Comparison of ENCODE assay signal across 8 mouse cellular contexts in genomic region chr4:101263968-101264740, GRCm38 (mm10). TPM values are rescaled to one million over a fixed set of nuclear protein-coding genes. Genes with fewer than 3 reads are reported as not detected.
A peak's percentile ranks its signal among the peaks of the same experiment; 100 is the strongest.
DNase-seq lines count a peak whose midpoint lies in the region; ATAC-seq and TF ChIP-seq lines count a peak whose summit lies in the region.

No protein-coding gene starts in this region.

- H3K4me1 ChIP-seq in heart, embryonic 12.5 days (replicated peaks): peaks cover 12% of the 10 kb centered on the region
- peaks cover under 1 to 41% of the 10 kb centered on the region in 2 experiments; a peak in 3 of 4 replicates for H3K4me1 ChIP-seq in CH12.LX (ENCODE audit: control insufficient read depth in 1 of 2, insufficient read depth in 2 of 2)
- H3K4me1 ChIP-seq in brown adipose tissue, adult 24 weeks (ENCODE audit: control insufficient read depth, insufficient read depth, insufficient read length, low read length): peaks cover 17% of the 10 kb centered on the region
- H3K4me1 ChIP-seq in hindbrain, embryonic 13.5 days (replicated peaks): peaks cover 8% of the 10 kb centered on the region; the same call in 1 of the 2 replicates
- peaks cover 9% of the 10 kb centered on the region; the same call in 1 of the 2 replicates for H3K4me1 ChIP-seq in stomach, embryonic 14.5 days (ENCODE audit: control insufficient read depth, insufficient read depth, low read length)

- 6% methylated on average over 26 of the region's 26 CpGs for WGBS in heart, embryonic 12.5 days
- 9% methylated on average over 26 of the region's 26 CpGs for WGBS in hindbrain, embryonic 13.5 days
- WGBS in stomach, embryonic 14.5 days: 7% methylated on average over 26 of the region's 26 CpGs

- H3K27me3 ChIP-seq in heart, embryonic 12.5 days (replicated peaks): no peaks in the 10 kb centered on the region
- H3K27me3 ChIP-seq in CH12.LX (replicated peaks): no peaks in the 10 kb centered on the region
- H3K27me3 ChIP-seq in hindbrain, embryonic 13.5 days: no peaks in the 10 kb centered on the region
- no peaks in the 10 kb centered on the region for H3K27me3 ChIP-seq in stomach, embryonic 14.5 days (ENCODE audit: control insufficient read depth, insufficient read depth, low read length)

- dilution Hi-C loops in CH12.LX (cut with MboI; ENCODE audit: extremely low pct_ligation_motif_present, extremely low pct_unique_long_range_greater_than_20kb, low sequenced_read_pairs): no loop called here

- TF ChIP-seq POLR2A in CH12.LX (IDR thresholded peaks at IDR 0.05; ENCODE audit: low read depth, low read length): no peak

- no peak for TF ChIP-seq RAD21 in CH12.LX (IDR thresholded peaks at IDR 0.05; ENCODE audit: low read depth, low read length)

- peaks cover 12% of the 10 kb centered on the region for H3K79me2 ChIP-seq in CH12.LX (replicated peaks; ENCODE audit: control insufficient read depth, extremely low read depth, insufficient read depth, poor library complexity, severe bottlenecking)

- 0 out of 2 replicates have a peak, but pooled peaks have one; percentile 23 for ATAC-seq in heart, embryonic 12.5 days (ENCODE audit: insufficient number of reproducible peaks, low FRiP score)
- peak; percentile 31 for ATAC-seq in hindbrain, embryonic 13.5 days (ENCODE audit: low FRiP score)
- peak; percentile 8; the same call in 1 of the 2 replicates for ATAC-seq in megakaryocyte, adult 5-6 weeks (ENCODE audit: poor library complexity, severe bottlenecking)
- no peak for ATAC-seq in stomach, embryonic 14.5 days (ENCODE audit: insufficient number of reproducible peaks, insufficient read depth, low FRiP score, low read depth)

- H3K27ac ChIP-seq in heart, embryonic 12.5 days (ENCODE audit: poor library complexity, severe bottlenecking): peak overlapping the region; percentile 82
- H3K27ac ChIP-seq in CH12.LX (ENCODE audit: insufficient read depth, low read depth): no peak overlapping the region
- peak overlapping the region; percentile 68 for H3K27ac ChIP-seq in brown adipose tissue, adult 24 weeks (replicated peaks; ENCODE audit: low read depth, low read length)
- H3K27ac ChIP-seq in hindbrain, embryonic 13.5 days: peak overlapping the region; percentile 79
- peak overlapping the region; percentile 91 for H3K27ac ChIP-seq in stomach, embryonic 14.5 days (ENCODE audit: low read length)

- TF ChIP-seq EP300 in CH12.LX (IDR thresholded peaks at IDR 0.05; ENCODE audit: low read length): no peak

- in situ Hi-C loops in CH12.LX (cut with MboI; ENCODE audit: low pct_ligation_motif_present, low pct_unique_long_range_greater_than_20kb, low sequenced_read_pairs): no loop called here

- no peak for DNase-seq in heart, postnatal 4 days
- DNase-seq in CH12.LX (ENCODE audit: extremely low read depth): no peak
- DNase-seq in layer of hippocampus, adult 9-11 months: no peak

- peak overlapping the region; percentile 72 for H3K4me3 ChIP-seq in heart, embryonic 12.5 days
- H3K4me3 ChIP-seq in CH12.LX (replicated peaks in 1 of 3; ENCODE audit: low read depth in 2 of 3, low read length in 2 of 3, poor library complexity in 1 of 3): peak overlapping the region; percentile 77 to 97 (median 85)
- peak overlapping the region; percentile 84 for H3K4me3 ChIP-seq in brown adipose tissue, adult 24 weeks (ENCODE audit: insufficient read depth, low read depth, low read length)
- peak overlapping the region; percentile 92 for H3K4me3 ChIP-seq in hindbrain, embryonic 13.5 days
- peak overlapping the region; percentile 87 for H3K4me3 ChIP-seq in stomach, embryonic 14.5 days (ENCODE audit: low read depth, low read length)

- H3K4me2 ChIP-seq in heart, embryonic 12.5 days: peak overlapping the region; percentile 81
- H3K4me2 ChIP-seq in CH12.LX (ENCODE audit: insufficient read depth, low read depth, poor library complexity, severe bottlenecking): peak overlapping the region; percentile 85
- H3K4me2 ChIP-seq in hindbrain, embryonic 13.5 days: peak overlapping the region; percentile 77
- H3K4me2 ChIP-seq in stomach, embryonic 14.5 days (replicated peaks; ENCODE audit: low read depth, low read length): peak overlapping the region; percentile 71

- no peaks in the 10 kb centered on the region for H3K36me3 ChIP-seq in heart, embryonic 12.5 days
- H3K36me3 ChIP-seq in CH12.LX (replicated peaks in 1 of 2; ENCODE audit: control insufficient read depth in 1 of 2, insufficient read depth in 1 of 2, low read length in 1 of 2): peaks cover 0 to 7% of the 10 kb centered on the region in 2 experiments
- H3K36me3 ChIP-seq in hindbrain, embryonic 13.5 days: no peaks in the 10 kb centered on the region
- H3K36me3 ChIP-seq in stomach, embryonic 14.5 days (ENCODE audit: control insufficient read depth, insufficient read depth, low read length): no peaks in the 10 kb centered on the region

- no peaks in the 10 kb centered on the region for H3K9me3 ChIP-seq in heart, embryonic 12.5 days (replicated peaks)
- no peaks in the 10 kb centered on the region for H3K9me3 ChIP-seq in CH12.LX (replicated peaks; ENCODE audit: low read length)
- no peaks in the 10 kb centered on the region for H3K9me3 ChIP-seq in hindbrain, embryonic 13.5 days
- no peaks in the 10 kb centered on the region for H3K9me3 ChIP-seq in stomach, embryonic 14.5 days (ENCODE audit: control insufficient read depth, low read depth, low read length)

- H3K9ac ChIP-seq in heart, embryonic 12.5 days: peak overlapping the region; percentile 91
- H3K9ac ChIP-seq in CH12.LX (ENCODE audit: insufficient read depth, low read depth): peak overlapping the region; percentile 78
- peak overlapping the region; percentile 94 for H3K9ac ChIP-seq in hindbrain, embryonic 13.5 days
- peak overlapping the region; percentile 94 for H3K9ac ChIP-seq in stomach, embryonic 14.5 days (replicated peaks; ENCODE audit: low read depth, low read length)

- no peak for TF ChIP-seq CTCF in CH12.LX (conservative IDR thresholded peaks at IDR 0.05 in 1 of 2, IDR thresholded peaks at IDR 0.05 in 1 of 2; ENCODE audit: low read depth in 2 of 2, low read length in 2 of 2)

TF ChIP-seq in CH12.LX, 34 proteins besides CTCF, POLR2A, EP300 and RAD21:
- TF ChIP-seq JUN (IDR thresholded peaks at IDR 0.05; ENCODE audit: insufficient read depth, low read depth, low read length) (no peak), JUND (conservative IDR thresholded peaks at IDR 0.05; ENCODE audit: low read depth, low read length) (no peak), CHD2 (IDR thresholded peaks at IDR 0.05; ENCODE audit: low read length) (no peak), ELF1 (IDR thresholded peaks at IDR 0.05; ENCODE audit: low read depth, low read length) (no peak), NELFE (IDR thresholded peaks at IDR 0.05; ENCODE audit: low read depth, low read length) (no peak), USF2 (conservative IDR thresholded peaks at IDR 0.05; ENCODE audit: low read depth, low read length) (no peak)
TF ChIP-seq in CH12.LX: peak in this region for 0.

RNA-seq across cellular contexts. Expression of gene Jak1, which starts 0.9 kb away (rescaled TPM):
- 69.1 and 77.0 TPM in 2 replicates for polyA plus RNA-seq in heart, embryonic 12.5 days (2016; fragmentation: Nextera tagmentation; extraction: Ambion mirVana)
- total RNA-seq in heart, postnatal 4 days (2021): 10 to 100 TPM; 86.6 to 89.9 TPM
- total RNA-seq in CH12.LX (2012; rRNA removed) (26.9 and 28.6 TPM in 2 replicates), CH12.LX (2014; rRNA removed) (33.3 and 33.9 TPM in 2 replicates)
- 45.2 and 51.4 TPM in 2 replicates for polyA plus RNA-seq in CH12.LX (2012; ENCODE audit: insufficient read length, low read depth)
- 45.5 and 51.7 TPM in 2 replicates for polyA plus RNA-seq in brown adipose tissue, adult 24 weeks (2012; ENCODE audit: insufficient read depth, insufficient read length, missing spikeins)
- polyA plus RNA-seq in hindbrain, embryonic 13.5 days (2015; fragmentation: Nextera tagmentation; extraction: Ambion mirVana): 63.4 and 66.3 TPM in 2 replicates
- 105 and 111 TPM in 2 replicates for total RNA-seq in megakaryocyte, adult 5-6 weeks (2015)
- total RNA-seq in megakaryocyte, adult 5-6 weeks (2017): 92.7 and 98.5 TPM in 2 replicates
- 108 and 135 TPM in 2 replicates for polyA plus RNA-seq in stomach, embryonic 14.5 days (2014; fragmentation: Nextera tagmentation; extraction: Ambion mirVana)
